Mouse (Mus musculus) mouse trophoblast stem cell (cell line): ENCODE results near the gene Olfr862.

ENCODE experiments used
- in situ Hi-C, 2 experiments: fragments of 300-500 bp; cut with MseI, MboI; formaldehyde crosslinking; loops; 2 replicates in 1 of 2; 3 replicates in 1 of 2; pipeline ENCODE4 v1.15.1; 2025

The Olfr862 gene

DNA sequence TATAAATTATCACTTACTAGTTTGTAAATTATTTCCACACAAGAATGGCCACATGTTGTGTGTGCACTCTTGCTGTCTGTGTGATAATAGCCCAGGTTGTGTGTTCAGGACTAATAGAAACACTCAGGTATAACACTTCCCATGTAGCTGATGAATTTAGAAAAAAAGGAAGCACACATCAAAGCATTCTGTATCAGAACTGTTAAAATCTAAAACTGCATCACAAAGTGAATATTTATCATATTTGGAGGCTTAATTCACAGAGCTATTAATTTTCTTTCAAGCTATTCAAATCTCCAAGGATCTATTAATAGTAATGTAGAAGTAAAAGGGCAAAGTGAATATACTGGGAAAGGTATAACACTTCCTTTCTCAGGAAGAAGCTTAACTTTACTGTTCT lies at the start of gene Olfr862:
Gene Olfr862 (minus strand): TSS at position 101 of the 400 bp plus-strand sequence.
- in situ Hi-C loops = no loop called here

DNA sequence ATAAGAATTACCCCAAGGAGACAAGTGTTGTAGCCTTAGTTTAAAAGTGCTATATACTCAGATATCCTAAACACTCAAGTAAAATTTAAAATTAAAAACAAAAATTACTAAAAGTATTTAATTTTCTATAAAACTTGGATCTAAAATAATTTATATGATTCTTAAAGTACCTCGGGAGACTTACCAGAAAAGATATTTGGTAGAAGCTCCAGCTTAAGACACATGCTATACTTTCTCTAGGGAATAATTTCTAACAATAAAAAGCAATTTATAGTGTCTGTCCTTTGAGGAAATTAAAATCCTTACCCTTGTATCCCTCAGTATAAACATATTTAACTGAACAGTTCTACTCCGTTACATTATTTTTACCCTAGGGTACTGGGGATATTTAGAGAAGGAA lies 28.8 kb upstream of the Olfr862 start, which contains the start of gene Olfr77:
Gene Olfr77 (plus strand): TSS at position 301 of the 400 bp plus-strand sequence.
- in situ Hi-C loops = no loop called here

DNA sequence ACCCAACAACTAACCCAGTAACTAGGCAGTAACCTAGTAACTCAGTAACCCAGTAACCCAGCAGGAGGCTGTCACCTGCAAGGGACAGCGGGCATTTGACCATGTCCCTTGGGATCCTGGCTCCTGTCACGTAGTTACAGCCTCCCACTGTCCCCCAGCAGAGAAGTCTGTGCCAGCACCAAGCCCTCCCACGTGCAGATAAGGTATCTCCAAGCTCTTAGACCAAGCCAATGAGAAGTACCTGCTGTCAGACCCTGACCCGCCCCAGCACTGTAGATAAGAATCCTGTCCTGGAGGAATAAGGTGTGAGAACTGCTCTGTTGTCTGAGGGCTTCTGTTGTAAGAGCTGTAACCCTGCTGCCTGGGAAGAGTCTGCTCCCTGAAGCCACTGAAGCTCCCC lies 23.4 kb upstream of the Olfr862 start:
- in situ Hi-C loops = no loop called here

GRCm38 (mm10) chr9:19849647-19850046 lies 38.2 kb downstream of the Olfr862 start, which contains the start of gene Olfr860:
Gene Olfr860, minus strand, starts transcription at chr9:19849747.
- in situ Hi-C loops = no loop called here
